Comparison of ENCODE assay signal across 32 mouse cellular contexts in the genomic region with DNA sequence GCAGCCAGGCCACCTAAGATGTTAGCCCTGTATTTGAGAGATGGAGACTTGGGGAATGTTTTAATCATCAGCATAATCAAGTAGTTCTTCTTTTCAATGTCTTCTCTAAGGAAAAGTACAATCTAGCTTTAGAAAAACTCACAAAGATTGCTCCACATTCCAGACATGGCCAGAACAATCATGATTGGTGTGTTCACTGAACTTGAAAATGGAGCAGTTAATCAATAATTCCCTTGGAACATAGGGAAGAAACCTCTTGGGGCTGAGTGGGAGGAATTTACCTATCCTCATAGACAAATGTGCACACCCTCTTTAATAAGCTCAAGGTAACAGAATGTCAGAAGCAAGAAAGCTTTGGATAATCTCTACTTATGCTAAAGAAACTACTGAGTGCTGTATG.
"Had no signal": no experiment of that assay in that cellular context is flagged by ENCODE, and none has a peak within 500 bp of the region (broad histone marks: within the 10 kb centered on the region; RNA-seq: fewer than 3 reads in every experiment).

No protein-coding gene starts in this region.

- DNase-seq: left cerebral cortex, postnatal 4 days; liver; liver, embryonic 13.5 days; liver, postnatal 0 days; lung, adult 18-20 months; lung, adult 2 months; lung, embryonic 14.5 days; lung, postnatal 10 days; lung, postnatal 14 days; lung, postnatal 36 days; lung, postnatal 4 days; midbrain, embryonic 14.5 days had no signal

- H3K4me1 ChIP-seq: limb, embryonic 10.5 days; limb, embryonic 12.5 days; limb, embryonic 13.5 days; limb, embryonic 15.5 days; liver, embryonic 13.5 days; liver, embryonic 15.5 days; lung, embryonic 15.5 days; megakaryocyte, embryonic 14.5 days; midbrain, embryonic 10.5 days; midbrain, embryonic 12.5 days; midbrain, embryonic 13.5 days; midbrain, embryonic 15.5 days; neural tube, embryonic 12.5 days; neural tube, embryonic 13.5 days had no signal

- H3K9me3 ChIP-seq: limb, embryonic 10.5 days; limb, embryonic 12.5 days; limb, embryonic 13.5 days; limb, embryonic 15.5 days; liver, embryonic 13.5 days; liver, embryonic 15.5 days; lung, embryonic 15.5 days; megakaryocyte, embryonic 14.5 days; midbrain, embryonic 10.5 days; midbrain, embryonic 12.5 days; midbrain, embryonic 13.5 days; midbrain, embryonic 15.5 days; neural tube, embryonic 12.5 days; neural tube, embryonic 13.5 days had no signal

- H3K27me3 ChIP-seq: limb, embryonic 12.5 days; limb, embryonic 15.5 days; liver, embryonic 13.5 days; liver, embryonic 15.5 days; lung, embryonic 15.5 days; megakaryocyte, embryonic 14.5 days; midbrain, embryonic 12.5 days; midbrain, embryonic 13.5 days; midbrain, embryonic 15.5 days; neural tube, embryonic 12.5 days; neural tube, embryonic 13.5 days had no signal

- H3K4me2 ChIP-seq: limb, embryonic 12.5 days; limb, embryonic 13.5 days; limb, embryonic 15.5 days; liver, embryonic 11.5 days; liver, embryonic 13.5 days; liver, embryonic 15.5 days; lung, embryonic 14.5 days; lung, embryonic 15.5 days; midbrain, embryonic 11.5 days; midbrain, embryonic 12.5 days; midbrain, embryonic 13.5 days; midbrain, embryonic 15.5 days; neural tube, embryonic 12.5 days; neural tube, embryonic 13.5 days had no signal

- ATAC-seq: liver, postnatal 0 days; lung, postnatal 0 days; midbrain, embryonic 13.5 days; midbrain, embryonic 15.5 days; midbrain, embryonic 16.5 days had no signal

- H3K9ac ChIP-seq: limb, embryonic 12.5 days; limb, embryonic 13.5 days; limb, embryonic 15.5 days; liver, embryonic 13.5 days; liver, embryonic 14.5 days; liver, embryonic 15.5 days; liver, postnatal 0 days; lung, embryonic 14.5 days; lung, embryonic 15.5 days; midbrain, embryonic 12.5 days; midbrain, embryonic 13.5 days; midbrain, embryonic 15.5 days; neural tube, embryonic 12.5 days; neural tube, embryonic 13.5 days had no signal

- H3K27ac ChIP-seq: limb, embryonic 10.5 days; limb, embryonic 12.5 days; limb, embryonic 13.5 days; limb, embryonic 15.5 days; liver, embryonic 13.5 days; liver, embryonic 14.5 days; liver, embryonic 15.5 days; lung, embryonic 15.5 days; macrophage; midbrain, embryonic 10.5 days; midbrain, embryonic 12.5 days; midbrain, embryonic 13.5 days; midbrain, embryonic 15.5 days; neural tube, embryonic 12.5 days; neural tube, embryonic 13.5 days had no signal

- H3K36me3 ChIP-seq: limb, embryonic 10.5 days; limb, embryonic 12.5 days; limb, embryonic 13.5 days; limb, embryonic 15.5 days; liver, embryonic 13.5 days; liver, embryonic 15.5 days; lung, embryonic 15.5 days; midbrain, embryonic 10.5 days; midbrain, embryonic 12.5 days; midbrain, embryonic 13.5 days; midbrain, embryonic 15.5 days; neural tube, embryonic 12.5 days; neural tube, embryonic 13.5 days had no signal

- H3K4me3 ChIP-seq: limb, embryonic 10.5 days; limb, embryonic 12.5 days; limb, embryonic 13.5 days; limb, embryonic 15.5 days; liver, embryonic 13.5 days; liver, embryonic 15.5 days; lung, embryonic 15.5 days; megakaryocyte, embryonic 14.5 days; midbrain, embryonic 10.5 days; midbrain, embryonic 12.5 days; midbrain, embryonic 13.5 days; midbrain, embryonic 15.5 days; myocyte; neural tube, embryonic 12.5 days; neural tube, embryonic 13.5 days had no signal
